Mouse (Mus musculus) heart, embryonic 15.5 days (tissue): ENCODE measurements at regions not wholly inside any gene's neighbourhood (a gene's known extent, or its start where the extent isn't known, plus 50 kb on each side); places are given as distances from the start of the nearest gene placed in this dataset.

Experiments used
- ATAC-seq: fragments of 200-750 bp; cut with Nextera tagmentation; replicated peaks from 2 replicates; pipeline ENCODE4 v1.8.0; 2017; ENCODE audit warnings: low read depth, moderate TSS enrichment; ENCODE audit not compliant: insufficient number of reproducible peaks, insufficient read depth, low FRiP score
- H3K27ac ChIP-seq: fragments of 300-500 bp; sonication (generic); 2 replicates; pipeline ENCODE4 v1.5.1; 2015; ENCODE audit warnings: mild to moderate bottlenecking, inconsistent platforms
- H3K27me3 ChIP-seq: fragments of 300-500 bp; sonication (generic); 2 replicates; pipeline ENCODE4 v1.6.1; 2015; ENCODE audit warnings: inconsistent platforms
- H3K36me3 ChIP-seq: fragments of 300-500 bp; sonication (generic); 2 replicates; pipeline ENCODE4 v1.6.1; 2015; ENCODE audit warnings: mild to moderate bottlenecking, inconsistent platforms
- H3K4me1 ChIP-seq: fragments of 300-500 bp; sonication (generic); replicated peaks from 2 replicates; pipeline ENCODE4 v1.6.1; 2015; ENCODE audit warnings: inconsistent platforms
- H3K4me2 ChIP-seq: fragments of 300-500 bp; sonication (generic); 2 replicates; pipeline ENCODE4 v1.6.1; 2015; ENCODE audit warnings: inconsistent platforms, mild to moderate bottlenecking, moderate library complexity
- H3K4me3 ChIP-seq: fragments of 300-500 bp; sonication (generic); 2 replicates; pipeline ENCODE4 v1.5.1; 2015; ENCODE audit warnings: mild to moderate bottlenecking, inconsistent platforms
- H3K9ac ChIP-seq: fragments of 300-500 bp; sonication (generic); 2 replicates; pipeline ENCODE4 v1.6.1; 2015; ENCODE audit warnings: mild to moderate bottlenecking, inconsistent platforms
- H3K9me3 ChIP-seq: fragments of 300-500 bp; sonication (generic); replicated peaks from 2 replicates; pipeline ENCODE4 v1.6.1; 2016; ENCODE audit warnings: inconsistent platforms
- WGBS: fragments of 180-500 bp; shearing (Covaris S2); methylation state at CpG from one replicate; pipeline ENCODE4 v1.1.7; 2015; ENCODE audit warnings: mixed read lengths; 5-methylcytosine and 5-hydroxymethylcytosine counted together

GRCm38 (mm10) chr14:76664586-76665508, 108.2 kb upstream of the Serp2 start:
- ATAC-seq = 0 out of 2 replicates have a peak, but pooled peaks have one; percentile 35
- H3K27ac ChIP-seq = no peak overlapping the region

GRCm38 (mm10) chr14:76663816-76664215, 107.1 kb upstream of the Serp2 start:
- no peak for ATAC-seq
- no peaks in the 10 kb centered on the region for H3K27me3 ChIP-seq

More at GRCm38 (mm10) chr14:76664586-76665508, 108.2 kb upstream of the Serp2 start:
- no peak overlapping the region for H3K9ac ChIP-seq
- no peaks in the 10 kb centered on the region for H3K36me3 ChIP-seq
- 68% methylated on average over 11 of the region's 11 CpGs for WGBS
- H3K27me3 ChIP-seq = no peaks in the 10 kb centered on the region
- no peaks in the 10 kb centered on the region for H3K9me3 ChIP-seq
- no peak overlapping the region for H3K4me3 ChIP-seq
- 0 out of 2 replicates have a peak, but pooled peaks cover 3% of the 10 kb centered on the region for H3K4me1 ChIP-seq
- H3K4me2 ChIP-seq = no peak overlapping the region

GRCm38 (mm10) chr14:76662871-76663270, 106.2 kb upstream of the Serp2 start:
- H3K4me2 ChIP-seq = no peak overlapping the region
- H3K27me3 ChIP-seq = no peaks in the 10 kb centered on the region
- no peaks in the 10 kb centered on the region for H3K36me3 ChIP-seq
- no peak for ATAC-seq
- H3K9me3 ChIP-seq = no peaks in the 10 kb centered on the region
- no peak overlapping the region for H3K4me3 ChIP-seq
- 75% methylated on average over 7 of the region's 7 CpGs for WGBS
- H3K9ac ChIP-seq = no peak overlapping the region
- H3K4me1 ChIP-seq = peaks cover 19% of the 10 kb centered on the region
- no peak overlapping the region for H3K27ac ChIP-seq

More at GRCm38 (mm10) chr14:76663816-76664215, 107.1 kb upstream of the Serp2 start:
- peaks cover 10% of the 10 kb centered on the region for H3K4me1 ChIP-seq
- no peak overlapping the region for H3K4me3 ChIP-seq
- no peak overlapping the region for H3K9ac ChIP-seq
- 95% methylated on average over 2 of the region's 2 CpGs for WGBS
- no peaks in the 10 kb centered on the region for H3K9me3 ChIP-seq
- no peak overlapping the region for H3K27ac ChIP-seq
- H3K4me2 ChIP-seq = no peak overlapping the region
- no peaks in the 10 kb centered on the region for H3K36me3 ChIP-seq

GRCm38 (mm10) chr14:76660906-76661305, 104.2 kb upstream of the Serp2 start:
- Histone ChIP-seq H3K36me3 (no peaks in the 10 kb centered on the region), H3K9ac (no peak overlapping the region), H3K9me3 (no peaks in the 10 kb centered on the region), H3K27ac (no peak overlapping the region), H3K4me1 (peaks cover 25% of the 10 kb centered on the region), H3K4me2 (no peak overlapping the region), H3K27me3 (no peaks in the 10 kb centered on the region), H3K4me3 (no peak overlapping the region)
- WGBS = 93% methylated on average over 2 of the region's 2 CpGs
- no peak for ATAC-seq

- WGBS = 54% methylated on average over 15 of the region's 15 CpGs
- peaks cover 22% of the 10 kb centered on the region for H3K4me1 ChIP-seq
- H3K4me2 ChIP-seq = no peak overlapping the region
- no peak for ATAC-seq
- H3K9me3 ChIP-seq = no peaks in the 10 kb centered on the region
- no peak overlapping the region for H3K27ac ChIP-seq
- H3K27me3 ChIP-seq = no peaks in the 10 kb centered on the region
- no peak overlapping the region for H3K9ac ChIP-seq
- H3K4me3 ChIP-seq = no peak overlapping the region
- no peaks in the 10 kb centered on the region for H3K36me3 ChIP-seq
These were observed 102.3 kb upstream of the Serp2 start for GRCm38 (mm10) chr14:76658952-76659502.

GRCm38 (mm10) chr14:76657784-76658610, 101.3 kb upstream of the Serp2 start:
- H3K4me2 ChIP-seq = no peak overlapping the region
- H3K9ac ChIP-seq = no peak overlapping the region
- no peaks in the 10 kb centered on the region for H3K9me3 ChIP-seq
- WGBS = 28% methylated on average over 9 of the region's 9 CpGs
- peak; percentile 68 for ATAC-seq
- peaks cover 22% of the 10 kb centered on the region for H3K4me1 ChIP-seq
- H3K36me3 ChIP-seq = no peaks in the 10 kb centered on the region
- peak overlapping the region; percentile 28; the same call in 1 of the 2 replicates for H3K27ac ChIP-seq
- no peak overlapping the region for H3K4me3 ChIP-seq
- H3K27me3 ChIP-seq = no peaks in the 10 kb centered on the region

GRCm38 (mm10) chr14:76657375-76657774, 100.7 kb upstream of the Serp2 start:
- Histone ChIP-seq H3K27ac (0 out of 2 replicates have a peak overlapping the region, but pooled peaks have one; percentile 28), H3K4me3 (no peak overlapping the region), H3K27me3 (no peaks in the 10 kb centered on the region), H3K4me2 (no peak overlapping the region), H3K4me1 (peaks cover 22% of the 10 kb centered on the region), H3K9me3 (no peaks in the 10 kb centered on the region), H3K9ac (no peak overlapping the region), H3K36me3 (no peaks in the 10 kb centered on the region)
- ATAC-seq = no peak
- 55% methylated on average over 7 of the region's 7 CpGs for WGBS

- no peaks in the 10 kb centered on the region for H3K27me3 ChIP-seq
- no peak overlapping the region for H3K9ac ChIP-seq
- H3K9me3 ChIP-seq = no peaks in the 10 kb centered on the region
- no peak overlapping the region for H3K4me3 ChIP-seq
- 62% methylated on average over 9 of the region's 9 CpGs for WGBS
- no peaks in the 10 kb centered on the region for H3K36me3 ChIP-seq
- no peak overlapping the region for H3K27ac ChIP-seq
- H3K4me2 ChIP-seq = no peak overlapping the region
- H3K4me1 ChIP-seq = peaks cover 3% of the 10 kb centered on the region
- ATAC-seq = no peak
These were observed 95.9 kb upstream of the Serp2 start for GRCm38 (mm10) chr14:76652356-76653126.

- Histone ChIP-seq H3K4me2 (no peak overlapping the region), H3K4me1 (no peaks in the 10 kb centered on the region), H3K27ac (no peak overlapping the region), H3K9me3 (no peaks in the 10 kb centered on the region), H3K36me3 (no peaks in the 10 kb centered on the region), H3K9ac (no peak overlapping the region), H3K4me3 (no peak overlapping the region), H3K27me3 (no peaks in the 10 kb centered on the region)
- ATAC-seq = no peak
- 92% methylated on average over 8 of the region's 8 CpGs for WGBS
These were observed 94.4 kb upstream of the Serp2 start for GRCm38 (mm10) chr14:76651096-76651495.

GRCm38 (mm10) chr14:76649927-76650326, 93.2 kb upstream of the Serp2 start:
- 72% methylated on average over 3 of the region's 3 CpGs for WGBS
- no peak overlapping the region for H3K4me2 ChIP-seq
- H3K9me3 ChIP-seq = no peaks in the 10 kb centered on the region
- no peak for ATAC-seq
- H3K4me1 ChIP-seq = no peaks in the 10 kb centered on the region
- no peak overlapping the region for H3K9ac ChIP-seq
- no peaks in the 10 kb centered on the region for H3K27me3 ChIP-seq
- no peak overlapping the region for H3K4me3 ChIP-seq
- H3K27ac ChIP-seq = no peak overlapping the region
- H3K36me3 ChIP-seq = no peaks in the 10 kb centered on the region
